Mouse (Mus musculus) retina, adult 2 months (tissue): ENCODE measurements around the gene Ncor2.

Source experiments
- DNase-seq: peaks from one replicate; pipeline ENCODE4 v3.0.0-alpha.2; 2012; ENCODE audit warnings: low read depth, low spot score

Ncor2 gene

GRCm38 (mm10) chr5:125066479-125067471, 112.2 kb downstream of the Ncor2 start:
- no peak for DNase-seq

GRCm38 (mm10) chr5:125063015-125063414, 116.0 kb downstream of the Ncor2 start:
- no peak for DNase-seq

DNA sequence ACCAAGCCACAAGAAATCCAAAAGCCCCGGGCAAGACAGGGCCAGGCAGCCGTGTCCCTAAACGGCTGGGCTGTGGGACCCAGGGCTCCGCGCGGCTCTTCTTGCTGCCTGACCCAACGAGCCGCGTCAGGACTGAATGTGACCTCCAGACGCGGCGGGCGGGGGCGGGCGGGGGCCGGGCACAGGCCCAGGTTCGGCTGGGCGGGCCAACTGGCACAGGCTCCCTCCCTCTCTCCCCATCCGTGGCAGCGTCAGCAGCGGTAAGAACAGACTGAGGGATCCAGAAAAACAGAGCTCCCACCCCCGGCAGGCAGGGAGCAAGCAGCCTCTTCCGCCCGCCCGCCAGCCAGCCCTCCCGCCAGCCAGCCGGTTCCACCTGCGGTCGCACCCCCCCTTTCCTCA, 120.8 kb downstream of the Ncor2 start:
- no peak for DNase-seq

GRCm38 (mm10) chr5:125057555-125058266, 121.3 kb downstream of the Ncor2 start:
- no peak for DNase-seq

DNA sequence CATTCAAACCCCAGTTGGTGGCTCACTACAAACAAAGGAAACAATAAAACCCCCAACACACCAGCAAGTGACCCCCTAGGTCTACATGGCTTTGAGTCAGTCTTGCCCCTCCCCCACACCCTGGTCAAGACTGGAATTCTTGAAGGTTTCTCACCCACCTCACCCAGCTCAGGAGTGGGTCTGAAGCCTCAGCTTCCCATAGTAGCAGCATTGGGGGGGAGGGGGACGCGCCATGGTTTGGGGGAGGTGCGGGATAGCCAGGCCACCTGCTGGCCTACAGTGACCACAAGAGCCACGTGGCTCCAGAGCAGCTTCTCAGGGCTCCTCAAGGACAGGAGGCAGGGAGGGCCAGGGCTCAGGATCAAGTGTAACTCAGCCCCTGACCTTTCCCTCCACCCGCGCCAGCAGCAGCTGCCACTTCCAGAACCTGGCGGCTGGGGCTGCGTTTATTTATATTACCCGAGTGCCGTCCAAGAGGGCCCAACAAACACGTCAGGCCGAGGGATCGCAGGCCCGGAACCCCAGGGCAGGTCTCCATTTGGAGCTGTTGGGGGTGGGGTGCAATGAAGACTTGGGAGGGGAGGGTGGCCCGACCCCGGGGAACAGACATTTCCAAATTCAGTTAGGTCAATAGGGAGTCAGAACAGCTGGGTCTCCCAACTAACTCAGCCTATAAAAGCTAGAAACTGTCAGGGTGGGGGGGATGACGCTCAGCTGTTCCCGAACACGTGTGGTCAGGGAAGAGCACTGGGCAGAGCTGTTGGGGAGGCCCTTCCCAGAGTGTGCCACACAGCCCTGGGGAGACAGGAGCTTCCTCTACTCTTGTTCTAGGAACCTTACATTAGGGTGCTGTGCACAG, 122.1 kb downstream of the Ncor2 start:
- DNase-seq: no peak

GRCm38 (mm10) chr5:125056331-125056695, 122.7 kb downstream of the Ncor2 start:
- no peak for DNase-seq

- no peak for DNase-seq
These were observed 123.1 kb downstream of the Ncor2 start for GRCm38 (mm10) chr5:125055901-125056300.

GRCm38 (mm10) chr5:125053661-125054060, 125.4 kb downstream of the Ncor2 start:
- DNase-seq: no peak

DNA sequence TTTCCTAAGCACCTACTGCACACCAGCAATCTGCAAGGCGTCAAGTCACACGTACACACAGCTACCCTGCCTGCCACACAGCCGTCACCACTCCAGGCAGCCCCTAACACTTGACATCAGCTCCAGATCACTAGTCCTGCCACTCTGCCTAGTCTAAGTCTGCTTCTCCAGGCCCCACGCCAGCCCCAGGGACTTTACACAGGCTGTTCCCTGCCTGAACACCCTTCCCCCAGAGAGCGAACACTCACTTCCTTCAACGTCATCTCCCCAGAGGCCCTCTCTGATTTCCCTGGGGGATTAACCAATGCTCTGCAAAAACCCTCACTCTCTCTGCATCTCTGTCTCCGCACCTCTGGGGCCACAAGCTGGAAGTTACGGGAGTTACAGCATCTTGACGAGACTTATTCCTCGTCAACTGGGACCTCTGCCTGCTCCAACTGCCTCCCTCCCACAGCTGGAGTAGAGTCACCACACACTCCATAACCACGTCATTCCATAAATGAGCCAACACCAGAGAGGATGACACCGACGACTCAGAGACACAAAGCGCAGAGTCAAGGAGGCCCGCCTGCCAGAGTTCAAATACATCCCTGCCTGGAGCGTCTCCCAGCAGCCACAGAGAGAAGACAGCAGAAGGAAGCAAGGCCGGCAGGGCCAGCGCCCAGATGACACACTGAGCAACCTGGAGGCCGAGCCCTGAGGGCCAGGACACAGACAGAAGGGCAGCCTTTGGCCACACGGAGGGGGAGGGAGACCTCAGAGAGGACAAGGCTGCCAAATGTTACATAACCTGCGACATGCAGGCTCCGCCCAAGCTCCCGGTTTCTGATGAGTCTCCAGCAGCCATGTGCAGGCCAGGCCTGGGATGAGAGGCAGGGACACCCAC, 126.2 kb downstream of the Ncor2 start:
- DNase-seq: no peak

DNA sequence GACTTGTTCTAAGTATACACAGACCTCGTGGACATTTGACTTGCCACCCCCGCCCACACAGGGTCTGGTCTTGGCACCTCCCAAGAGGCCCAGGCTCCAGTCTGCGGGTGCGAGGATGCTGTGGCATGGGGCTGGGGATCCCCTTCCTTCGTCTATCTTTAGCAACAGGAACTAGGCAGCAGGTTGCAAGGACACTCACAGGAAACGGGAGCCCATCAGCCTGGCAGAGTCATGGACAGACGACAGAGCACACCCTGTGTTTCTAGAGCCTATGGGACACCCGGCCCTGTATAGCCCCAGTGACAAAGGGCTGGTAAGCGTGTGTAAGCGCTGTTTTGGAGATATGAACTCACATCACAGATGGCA, 126.8 kb downstream of the Ncor2 start:
- DNase-seq: no peak

DNA sequence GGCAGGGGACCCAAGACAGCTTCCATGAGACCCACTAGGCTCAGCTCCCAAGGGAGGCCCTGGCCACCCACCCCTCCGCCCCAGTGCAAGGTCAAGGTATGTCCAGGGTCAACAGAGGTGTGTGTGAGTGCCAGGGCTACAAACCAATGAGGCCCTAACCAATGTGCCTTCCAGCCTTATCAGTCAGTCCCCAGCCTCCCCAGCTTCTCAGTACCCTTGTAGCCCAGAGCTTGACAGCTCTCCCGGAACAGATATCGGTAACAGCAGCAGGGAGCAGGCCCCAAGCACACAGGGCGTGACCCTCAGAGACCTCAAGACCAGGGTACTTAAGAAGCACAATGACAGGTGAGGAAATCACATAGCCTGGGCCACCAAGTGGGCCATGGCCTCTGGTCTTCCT, 129.5 kb downstream of the Ncor2 start:
- no peak for DNase-seq

DNA sequence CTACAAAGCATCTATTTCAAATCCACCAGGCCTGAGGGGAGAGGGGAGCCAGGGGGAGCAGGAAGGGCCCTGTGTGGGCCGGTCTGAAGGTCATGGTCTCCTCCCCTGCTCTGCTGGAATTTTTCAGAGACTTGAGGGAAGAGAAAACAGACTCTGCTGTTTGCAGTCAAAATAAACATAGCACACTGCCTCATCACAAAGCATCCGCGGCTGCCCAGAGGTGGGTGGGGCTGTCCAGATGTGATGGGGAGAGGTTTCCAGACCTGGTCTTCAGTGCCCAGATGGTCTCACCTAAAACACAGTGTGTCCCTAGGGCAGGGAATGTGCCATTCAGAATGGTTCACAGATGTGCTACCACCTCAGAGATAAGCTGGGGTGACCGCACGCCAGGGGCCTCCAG, 132.6 kb downstream of the Ncor2 start:
- no peak for DNase-seq

GRCm38 (mm10) chr5:125045202-125045601, 133.8 kb downstream of the Ncor2 start:
- DNase-seq: no peak

DNA sequence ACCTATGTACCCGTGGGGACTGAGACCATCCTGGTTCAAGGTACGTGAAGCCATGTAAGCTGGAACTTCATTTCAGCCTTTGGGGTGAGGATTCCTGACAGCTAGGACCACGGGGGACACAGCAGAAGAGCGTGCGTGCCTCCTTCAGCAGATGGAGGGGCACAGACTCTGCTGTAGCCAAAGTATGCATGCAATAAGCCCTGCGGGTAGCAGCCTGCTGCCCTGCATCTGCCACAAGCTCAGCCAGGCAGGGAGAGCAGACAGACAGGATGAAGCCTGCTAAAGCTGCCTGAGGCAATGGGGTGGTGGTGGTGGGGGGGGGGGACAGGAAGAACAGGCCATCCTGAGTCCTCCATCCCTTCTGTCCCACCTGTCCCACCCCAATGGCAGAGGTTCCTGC, 135.6 kb downstream of the Ncor2 start:
- no peak for DNase-seq

- DNase-seq: no peak
These were observed 137.4 kb downstream of the Ncor2 start for GRCm38 (mm10) chr5:125041578-125041977.

DNA sequence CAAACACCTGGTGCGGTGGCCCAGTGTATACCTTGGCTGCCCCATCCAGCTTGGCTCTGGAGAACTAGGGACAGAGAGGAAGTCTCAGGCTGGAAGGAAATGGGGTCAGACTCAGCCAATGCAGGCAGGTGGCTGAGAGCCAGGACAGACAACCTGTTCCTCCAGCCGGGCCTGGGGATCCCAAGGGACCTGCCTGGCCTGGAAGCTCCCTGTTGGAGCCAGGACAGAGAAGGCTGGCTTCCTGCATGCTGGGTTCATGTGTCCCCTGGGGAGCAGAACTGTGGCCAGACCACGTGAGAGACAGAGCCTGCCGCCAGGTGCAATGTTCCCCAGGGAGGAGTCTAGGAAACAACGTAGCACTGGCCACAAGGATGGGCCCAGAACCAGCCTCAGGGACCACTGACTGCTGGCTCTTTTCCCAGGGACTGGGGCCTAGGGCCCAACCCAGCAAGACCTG, 138.9 kb downstream of the Ncor2 start:
- DNase-seq: no peak

- no peak for DNase-seq
These were observed 139.5 kb downstream of the Ncor2 start for GRCm38 (mm10) chr5:125039377-125040027.

- no peak for DNase-seq
These were observed 142.5 kb downstream of the Ncor2 start for GRCm38 (mm10) chr5:125036483-125036882.

GRCm38 (mm10) chr5:125028911-125029310, 150.1 kb downstream of the Ncor2 start:
- DNase-seq: no peak

GRCm38 (mm10) chr5:125028371-125028770, 150.6 kb downstream of the Ncor2 start:
- no peak for DNase-seq
